Mouse (Mus musculus) mouse trophoblast stem cell (cell line): ENCODE data around the gene Eid1.

ENCODE experiments used
- in situ Hi-C, 2 experiments: fragments of 300-500 bp; cut with MseI, MboI; formaldehyde crosslinking; loops; 2 replicates in 1 of 2; 3 replicates in 1 of 2; pipeline ENCODE4 v1.15.1; 2025

The Eid1 gene

DNA sequence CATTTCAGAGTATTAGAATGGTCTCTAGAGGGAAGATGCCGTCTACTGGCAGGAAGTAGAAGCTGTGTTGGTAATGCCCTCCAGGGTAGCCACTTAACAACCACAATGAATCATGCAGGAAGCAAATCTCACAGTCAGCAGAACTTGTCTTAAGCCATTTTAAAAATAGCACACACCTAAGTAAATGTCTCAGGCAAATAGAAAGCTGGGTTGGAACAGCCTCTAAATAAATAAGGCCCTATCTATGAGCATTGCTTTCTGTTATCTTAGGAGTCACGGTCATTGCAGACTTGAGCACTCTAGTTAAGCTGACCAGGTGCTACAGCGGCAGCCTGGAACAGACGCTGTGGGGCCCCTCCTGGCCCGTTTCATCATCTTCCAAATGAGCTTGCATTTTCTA lies 5.7 kb upstream of the Eid1 start:
- in situ Hi-C loops: loop anchor here in 1 of 2 experiments (5.0 kb wide), 1 partner anchor 60 kb away; no protein-coding TSS in a partner anchor

DNA sequence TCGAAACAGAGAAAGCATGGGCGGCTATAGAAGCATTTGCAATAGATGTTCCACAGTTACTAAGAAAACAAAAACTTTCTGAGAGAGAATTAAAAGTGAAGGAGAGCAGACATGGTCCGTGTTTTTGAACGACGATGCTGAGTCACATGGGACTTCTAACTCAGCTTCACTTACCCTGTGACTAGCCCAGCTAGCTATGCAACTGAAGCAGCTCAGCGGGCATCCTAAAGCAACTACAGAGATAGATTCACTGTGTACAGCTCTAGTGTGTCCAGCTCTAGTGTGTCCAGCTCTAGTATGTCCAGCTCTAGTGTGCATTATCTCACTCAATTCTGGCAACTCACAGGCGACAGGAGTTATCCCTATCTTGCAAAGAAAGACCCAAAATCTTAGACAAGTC lies 5.2 kb upstream of the Eid1 start:
- in situ Hi-C loops: loop anchor here in 1 of 2 experiments (5.0 kb wide), 1 partner anchor 60 kb away; no protein-coding TSS in a partner anchor

DNA sequence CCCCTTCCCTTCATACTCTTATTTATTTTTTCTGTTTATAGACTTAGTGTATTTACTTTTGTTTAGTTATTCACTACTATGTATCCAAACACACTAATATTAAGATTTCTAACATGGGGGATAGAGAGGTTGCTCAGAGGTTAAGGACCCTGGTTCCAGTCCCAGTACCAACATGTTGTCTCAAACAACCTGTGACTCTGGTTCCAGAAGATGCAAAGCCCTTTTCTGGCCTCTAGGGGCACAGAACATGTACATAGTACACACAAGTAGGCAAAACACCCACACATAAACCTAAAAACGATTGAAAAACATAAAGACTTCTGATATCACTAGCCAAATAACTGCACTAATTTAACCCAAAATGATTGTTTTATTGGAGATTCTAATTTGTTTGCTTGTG lies 2.0 kb upstream of the Eid1 start:
- in situ Hi-C loops: no loop called here

GRCm38 (mm10) chr2:125672568-125672956 lies 333 bp upstream of the Eid1 start:
- in situ Hi-C loops: no loop called here

GRCm38 (mm10) chr2:125681811-125682210 lies 8.9 kb downstream of the Eid1 start:
- in situ Hi-C loops: no loop called here

DNA sequence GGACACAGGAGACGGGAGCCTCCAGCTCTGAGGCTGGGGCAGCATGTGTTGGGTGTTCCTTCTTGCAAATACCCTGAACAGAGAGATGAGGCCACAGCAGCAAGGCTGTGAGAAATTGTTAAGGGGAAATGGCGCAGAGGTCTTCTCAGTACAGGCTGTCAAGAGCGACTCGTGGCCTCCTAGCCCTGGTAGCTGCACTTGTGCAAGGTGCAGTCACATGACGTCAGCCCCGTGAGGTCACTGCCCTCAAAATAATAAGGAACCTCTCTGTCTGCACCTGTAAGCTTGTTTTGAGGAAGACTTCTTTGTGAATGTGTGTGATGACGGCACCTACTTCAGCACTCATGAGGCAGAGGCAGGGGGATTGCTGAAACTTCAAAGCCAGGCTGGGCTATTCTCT lies 11.0 kb downstream of the Eid1 start:
- in situ Hi-C loops: no loop called here

DNA sequence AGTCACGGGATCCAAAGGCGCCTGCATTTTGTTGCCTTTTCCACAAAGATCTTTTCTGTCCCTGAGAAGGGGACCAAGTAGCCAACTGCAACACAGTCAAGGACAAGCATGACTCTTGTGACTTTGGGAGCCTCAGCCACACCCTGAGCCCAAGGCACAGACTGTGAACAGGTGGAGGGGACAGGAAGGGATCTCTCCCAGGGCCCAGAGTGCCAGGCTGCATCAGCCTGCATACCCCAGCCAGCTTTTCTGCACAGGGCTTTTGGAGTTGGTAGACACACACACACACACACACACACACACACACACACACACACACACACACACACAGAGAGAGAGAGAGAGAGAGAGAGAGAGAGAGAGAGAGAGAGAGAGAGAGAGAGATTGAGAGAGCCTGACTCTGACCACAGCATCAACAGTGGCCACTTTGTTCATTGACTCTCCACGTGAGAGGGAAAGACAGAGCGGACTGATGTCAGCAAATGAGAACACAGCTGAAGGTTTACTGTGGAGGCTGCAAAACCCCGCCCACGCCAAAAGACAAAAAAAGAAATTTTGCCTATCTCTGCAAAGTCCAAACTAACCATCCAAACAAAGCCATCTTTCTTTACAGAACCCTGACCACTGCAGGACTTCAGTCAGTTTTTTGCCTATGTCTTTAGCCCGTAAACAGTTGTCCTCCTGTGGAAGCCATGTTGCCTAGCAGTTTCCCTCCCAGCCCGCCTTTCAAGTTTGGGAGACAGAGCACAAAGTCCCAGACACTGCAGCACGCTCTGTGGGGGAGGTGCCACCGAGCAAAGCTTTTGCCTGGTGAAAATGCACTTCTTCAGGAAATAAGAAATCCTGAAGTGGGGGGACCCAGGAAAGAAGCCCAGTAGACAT lies 11.9 kb downstream of the Eid1 start:
- in situ Hi-C loops: no loop called here

- in situ Hi-C loops: no loop called here
These were observed 12.7 kb downstream of the Eid1 start for GRCm38 (mm10) chr2:125685441-125686150.

DNA sequence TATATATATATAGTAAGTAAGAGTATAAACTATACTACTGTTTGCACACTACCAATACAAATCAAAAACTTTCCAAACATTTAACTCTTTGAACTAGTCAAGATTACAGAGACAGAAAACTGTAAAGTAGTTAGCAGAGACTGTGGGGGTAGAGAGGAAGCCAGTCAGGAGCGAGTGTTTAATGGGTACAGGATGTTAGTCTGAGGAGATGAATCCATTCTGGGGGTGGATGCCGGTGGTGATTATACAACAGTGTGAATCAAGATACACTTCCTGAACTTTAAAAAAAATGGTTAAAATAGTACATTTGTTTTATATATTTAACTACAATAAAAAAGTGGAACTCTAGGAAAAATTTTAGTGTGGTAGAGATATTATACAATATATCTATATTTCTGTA lies 19.1 kb downstream of the Eid1 start:
- in situ Hi-C loops: no loop called here

GRCm38 (mm10) chr2:125694798-125695197 lies 21.9 kb downstream of the Eid1 start:
- in situ Hi-C loops: no loop called here

DNA sequence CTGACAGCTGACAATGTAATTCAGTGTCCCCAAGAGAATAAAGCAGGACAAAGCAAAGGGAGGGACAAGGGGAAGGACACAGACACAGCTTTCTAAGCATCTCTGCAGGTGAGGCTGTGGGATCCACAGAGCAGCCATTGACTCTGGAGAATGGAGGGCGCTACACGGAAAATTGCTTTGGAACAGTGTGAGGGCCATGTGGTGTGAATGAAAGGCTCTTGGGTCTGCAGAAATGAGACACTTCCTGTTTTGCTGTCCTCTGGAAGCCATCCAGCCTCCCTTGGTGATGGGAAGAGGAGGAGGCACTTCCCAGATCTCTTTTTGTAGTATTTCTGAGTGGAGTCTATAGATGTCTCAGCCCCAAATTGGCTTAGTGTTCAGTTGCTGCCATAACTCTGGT lies 23.3 kb downstream of the Eid1 start:
- in situ Hi-C loops: no loop called here

GRCm38 (mm10) chr2:125701606-125702005 lies 28.7 kb downstream of the Eid1 start:
- in situ Hi-C loops: no loop called here

GRCm38 (mm10) chr2:125702851-125703250 lies 30.0 kb downstream of the Eid1 start:
- in situ Hi-C loops: no loop called here

GRCm38 (mm10) chr2:125704907-125705631 lies 32.2 kb downstream of the Eid1 start:
- in situ Hi-C loops: no loop called here

DNA sequence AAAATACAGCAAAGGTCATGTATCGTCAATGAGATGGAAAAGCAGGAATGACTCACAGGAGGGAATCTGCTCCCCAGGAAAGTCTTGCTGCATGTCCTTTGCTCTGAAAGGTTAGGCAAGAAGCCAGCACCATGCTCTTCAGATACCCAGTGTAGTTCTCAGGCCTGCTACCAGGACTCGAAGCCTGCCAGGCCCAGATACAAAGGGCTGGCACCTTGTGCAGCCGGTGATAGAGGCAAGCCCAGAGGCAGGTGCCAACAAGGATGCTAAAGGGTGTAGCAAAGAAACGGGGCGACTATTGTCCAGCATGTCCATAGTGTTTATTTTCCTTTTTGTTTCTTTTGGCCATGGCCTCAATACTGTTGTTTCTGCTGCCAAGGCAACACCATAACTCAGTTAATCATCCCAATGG lies 33.6 kb downstream of the Eid1 start:
- in situ Hi-C loops: no loop called here

GRCm38 (mm10) chr2:125716599-125716998 lies 43.7 kb downstream of the Eid1 start:
- in situ Hi-C loops: no loop called here

DNA sequence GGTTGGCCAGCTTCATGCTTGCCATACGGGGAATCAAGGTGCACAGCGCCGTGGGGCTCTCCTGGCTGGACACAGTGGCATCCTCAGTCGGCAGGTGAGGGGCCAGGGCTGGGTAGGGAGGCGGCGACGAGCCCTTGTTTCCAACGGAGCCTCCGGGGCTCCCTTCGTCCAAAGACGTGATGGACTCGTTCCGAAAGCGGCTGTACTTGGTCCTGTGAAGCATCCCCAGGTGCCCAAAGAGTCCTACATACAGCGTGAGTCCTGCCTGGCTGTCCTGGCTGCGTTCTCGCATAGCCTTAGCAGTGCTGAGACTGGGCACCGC lies 50.2 kb downstream of the Eid1 start:
- in situ Hi-C loops: no loop called here

DNA sequence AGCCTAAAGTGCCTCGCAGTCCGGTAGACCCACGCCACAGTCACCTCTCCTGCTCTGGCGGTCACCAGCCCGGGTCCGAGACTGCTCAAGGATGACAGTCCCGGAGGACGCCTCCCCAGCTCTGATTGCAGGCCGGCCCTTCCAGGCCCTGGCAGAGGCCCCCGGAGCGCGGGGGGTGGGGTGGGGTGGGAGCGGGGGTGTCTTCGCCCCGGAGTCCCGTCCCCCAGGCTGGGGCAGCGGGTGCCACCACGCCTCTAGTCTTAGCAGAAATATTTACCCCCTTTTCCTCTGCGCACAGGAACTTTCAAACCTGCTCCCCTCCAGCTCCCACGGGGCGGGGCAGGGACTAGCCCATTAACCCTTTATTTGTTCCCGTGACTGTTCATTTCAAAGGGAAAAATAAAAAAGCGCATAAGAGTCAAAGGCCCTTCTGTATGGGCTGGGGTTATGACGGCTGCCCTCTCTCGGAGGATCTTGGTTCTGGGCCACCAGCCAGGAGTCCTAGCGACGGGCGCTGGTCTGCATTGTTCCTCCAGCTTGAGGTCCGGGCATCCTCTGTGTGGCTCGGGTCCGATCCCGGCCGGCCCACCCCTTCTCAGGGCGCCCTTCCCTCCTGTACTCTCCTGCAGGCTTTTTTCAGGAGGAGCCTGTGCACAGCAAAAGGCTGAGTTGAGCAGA lies 50.7 kb downstream of the Eid1 start:
- in situ Hi-C loops: no loop called here

- in situ Hi-C loops: no loop called here
These were observed 51.2 kb downstream of the Eid1 start, which contains the start of gene Shc4 for GRCm38 (mm10) chr2:125724086-125724430. Shc4 (minus strand) TSS chr2:125724148.
